Mouse (Mus musculus) small intestine, adult 10 weeks (tissue): ENCODE results near the gene Slc35g1. TPM values are rescaled to one million over a fixed set of nuclear protein-coding genes. Genes with fewer than 3 reads are reported as not detected.

ENCODE experiments used
- polyA plus RNA-seq: library from polyadenylated mRNA; stranded (reverse); fragments of 350-450 nt; fragmentation: Illumina TruSeq; extraction: RNeasy Lipid Tissue Mini Kit (QIAGEN cat#74804); gene quantifications from one replicate; pipeline ENCODE4 v1.2.3, GENCODE M21; 2014; ENCODE audit warnings: low replicate concordance

The Slc35g1 gene
- polyA plus RNA-seq, result 314 TPM

GRCm38 (mm10) chr19:38395701-38396632 is at the start of gene Slc35g1:
Slc35g1 (plus strand) TSS chr19:38395980.

Other genes starting within 250 kb of the Slc35g1 start
- 68.2 TPM for gene Fra10ac1, start 171.8 kb upstream of the Slc35g1 start, polyA plus RNA-seq
- gene Lgi1, start 131.4 kb upstream of the Slc35g1 start, polyA plus RNA-seq, result 0.41 TPM
- gene Plce1, start 85.1 kb downstream of the Slc35g1 start, polyA plus RNA-seq, result 5.3 TPM